Mouse (Mus musculus) testis, postnatal 14 days (tissue): ENCODE measurements at regions not wholly inside any gene's neighbourhood (a gene's known extent, or its start where the extent isn't known, plus 50 kb on each side); places are given as distances from the start of the nearest gene placed in this dataset.

Experiments
- DNase-seq: peaks from one replicate; pipeline ENCODE4 v3.0.0; 2021; ENCODE audit warnings: low spot score

- no peak for DNase-seq
Measured at GRCm38 (mm10) chr16:74598361-74598760, 186.7 kb upstream of the Robo2 start.

- DNase-seq, result no peak
Measured at GRCm38 (mm10) chr16:74597735-74598340, 186.2 kb upstream of the Robo2 start.

GRCm38 (mm10) chr16:74591896-74592295, 180.3 kb upstream of the Robo2 start:
- no peak for DNase-seq

GRCm38 (mm10) chr16:74582645-74583423, 171.2 kb upstream of the Robo2 start:
- DNase-seq, result no peak

GRCm38 (mm10) chr16:74548374-74548773, 136.7 kb upstream of the Robo2 start:
- no peak for DNase-seq

- no peak for DNase-seq
Measured at GRCm38 (mm10) chr16:74530531-74530930, 118.9 kb upstream of the Robo2 start.

GRCm38 (mm10) chr16:74528245-74528644, 116.6 kb upstream of the Robo2 start:
- no peak for DNase-seq

- no peak for DNase-seq
Measured at GRCm38 (mm10) chr16:74526521-74526920, 114.9 kb upstream of the Robo2 start.

GRCm38 (mm10) chr16:74520501-74520900, 108.9 kb upstream of the Robo2 start:
- no peak for DNase-seq

GRCm38 (mm10) chr16:74517888-74518287, 106.3 kb upstream of the Robo2 start:
- no peak for DNase-seq

GRCm38 (mm10) chr16:74517374-74517773, 105.7 kb upstream of the Robo2 start:
- DNase-seq, result no peak

- DNase-seq, result no peak
Measured at GRCm38 (mm10) chr16:74514481-74514880, 102.9 kb upstream of the Robo2 start.

- DNase-seq, result no peak
Measured at GRCm38 (mm10) chr16:74510383-74510782, 98.8 kb upstream of the Robo2 start.

GRCm38 (mm10) chr16:74509489-74509888, 97.9 kb upstream of the Robo2 start:
- no peak for DNase-seq

GRCm38 (mm10) chr16:74506719-74507118, 95.1 kb upstream of the Robo2 start:
- no peak for DNase-seq

GRCm38 (mm10) chr16:74506173-74506709, 94.6 kb upstream of the Robo2 start:
- no peak for DNase-seq

GRCm38 (mm10) chr16:74504426-74504825, 92.8 kb upstream of the Robo2 start:
- DNase-seq, result no peak

- DNase-seq, result no peak
Measured at GRCm38 (mm10) chr16:74500687-74501086, 89.1 kb upstream of the Robo2 start.

- DNase-seq, result no peak
Measured at GRCm38 (mm10) chr16:74467745-74468420, 56.3 kb upstream of the Robo2 start.

- no peak for DNase-seq
Measured at GRCm38 (mm10) chr16:74467159-74467558, 55.5 kb upstream of the Robo2 start.

- DNase-seq, result no peak
Measured at GRCm38 (mm10) chr16:74464835-74465234, 53.2 kb upstream of the Robo2 start.

- DNase-seq, result no peak
Measured at GRCm38 (mm10) chr16:74464290-74464689, 52.7 kb upstream of the Robo2 start.

GRCm38 (mm10) chr16:74462436-74462835, 50.8 kb upstream of the Robo2 start:
- no peak for DNase-seq
